Mouse (Mus musculus) cerebellum, adult (tissue): ENCODE results near the gene Arfgap2.
A peak's percentile ranks its signal among the peaks of the same experiment; 100 is the strongest.
"Not testable (repeated sequence)": the region's sequence is repeated elsewhere in the genome, so short reads cannot be mapped to it uniquely, and the experiment has no call there.

Experiments used
- ATAC-seq: cut with Nextera tagmentation; 2 replicates; pipeline ENCODE4 v1.9.2; 2017; ENCODE audit warnings: mild to moderate bottlenecking, moderate library complexity, mixed read lengths; ENCODE audit not compliant: insufficient number of reproducible peaks, low FRiP score, low TSS enrichment

Arfgap2 gene

DNA sequence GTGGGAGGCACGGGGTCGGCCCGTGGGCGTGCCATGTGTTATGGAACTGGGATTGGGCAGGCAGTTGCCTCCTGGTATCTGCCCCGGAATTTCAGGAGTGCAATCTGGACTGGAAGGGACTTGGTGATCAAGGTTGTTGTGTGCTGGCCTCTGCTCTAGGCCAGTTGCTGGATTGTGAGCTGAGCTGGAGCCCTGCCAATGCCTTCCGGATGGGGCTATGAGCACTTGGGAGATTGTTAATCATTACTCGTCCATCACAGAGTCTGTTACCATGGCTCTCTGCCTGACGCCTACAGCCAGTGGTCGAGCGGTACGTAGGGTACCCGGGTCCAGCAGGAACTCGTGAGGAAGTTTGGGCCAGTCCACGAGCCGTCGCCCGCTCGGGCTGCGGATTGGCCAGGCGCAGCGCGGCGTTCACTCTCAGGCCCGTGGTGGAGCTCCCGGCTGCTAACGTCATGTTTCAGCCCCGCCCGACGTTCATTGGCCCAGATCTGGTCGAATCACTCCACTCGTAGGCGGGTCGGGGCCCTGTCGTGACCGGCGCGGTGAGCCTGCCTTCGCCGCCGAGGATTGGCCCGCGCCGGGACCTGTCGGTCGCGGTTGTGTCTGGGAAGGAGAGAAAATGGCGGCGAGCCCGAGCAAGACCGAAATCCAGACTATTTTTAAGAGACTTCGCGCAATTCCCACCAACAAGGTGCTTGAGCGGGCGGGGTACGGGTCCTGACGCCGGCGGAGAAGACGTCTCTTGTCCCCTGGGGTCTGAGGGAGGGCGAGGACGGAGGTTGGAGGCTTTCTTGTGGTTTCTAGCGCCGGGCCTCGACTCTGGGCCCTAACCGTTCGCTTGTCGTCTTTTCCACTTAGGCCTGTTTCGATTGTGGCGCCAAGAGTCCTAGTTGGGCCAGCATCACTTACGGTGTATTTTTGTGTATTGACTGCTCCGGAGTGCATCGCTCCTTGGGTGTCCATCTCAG is at the start of gene Arfgap2:
Arfgap2 (plus strand) TSS at position 264 of the 971 bp plus-strand sequence.
- peak; percentile 93 for ATAC-seq

DNA sequence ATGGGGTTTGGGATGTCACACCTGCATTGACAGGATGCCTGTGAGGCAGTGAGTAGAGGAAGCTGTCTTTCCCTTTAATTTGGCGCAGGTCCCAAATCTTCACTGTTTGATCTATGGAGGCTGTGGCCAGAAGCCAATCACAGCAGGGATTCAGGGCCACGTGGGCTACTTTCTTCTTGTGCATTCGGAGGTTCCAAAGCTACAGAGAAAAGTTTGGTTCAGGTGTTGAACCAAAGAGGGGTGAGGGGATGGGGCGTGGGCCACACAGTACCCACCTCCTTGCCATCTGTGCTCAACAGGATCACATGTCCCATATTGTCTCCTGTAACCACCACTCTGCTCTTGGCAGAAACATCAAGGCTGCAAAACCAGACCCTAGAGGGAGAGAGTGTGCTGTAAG is 47.7 kb upstream of the Arfgap2 start:
- ATAC-seq = no peak

DNA sequence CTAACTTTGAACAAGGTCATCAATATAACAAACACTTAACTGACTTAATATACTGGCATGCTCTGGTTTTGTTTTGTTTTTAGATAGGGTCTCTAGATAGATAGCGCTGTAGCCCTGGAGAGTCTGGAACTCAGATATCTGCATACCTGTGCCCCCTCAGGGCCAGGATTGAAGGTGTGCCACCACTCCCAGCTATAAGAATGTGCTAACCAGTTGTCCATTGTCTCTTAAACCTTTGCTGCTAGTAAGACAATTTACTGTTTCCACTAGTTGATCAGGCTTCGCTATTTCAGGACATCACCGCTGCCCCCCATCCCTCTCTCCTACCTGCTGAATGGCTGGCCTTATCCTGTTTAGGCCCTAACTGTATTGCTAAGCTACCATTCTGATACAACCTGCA is 44.3 kb upstream of the Arfgap2 start:
- no peak for ATAC-seq

DNA sequence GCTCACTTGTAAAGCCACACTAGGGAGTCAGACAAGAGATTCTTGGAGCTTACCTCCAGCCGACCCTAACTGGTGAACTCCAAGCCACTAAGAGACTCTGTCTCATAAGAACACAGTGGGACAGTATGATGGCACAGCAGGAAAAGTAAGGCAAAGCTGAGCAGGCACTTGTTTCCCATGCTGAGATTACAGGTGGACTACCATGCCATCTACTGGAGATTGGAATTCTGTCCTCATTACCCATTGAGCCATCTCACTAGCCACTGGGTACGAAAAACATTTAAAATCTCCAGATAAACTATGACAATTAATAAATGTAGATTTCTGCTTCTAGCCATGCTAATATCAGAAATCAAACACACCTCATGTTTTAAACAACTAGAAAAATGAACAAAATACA is 41.2 kb upstream of the Arfgap2 start:
- ATAC-seq = no peak

DNA sequence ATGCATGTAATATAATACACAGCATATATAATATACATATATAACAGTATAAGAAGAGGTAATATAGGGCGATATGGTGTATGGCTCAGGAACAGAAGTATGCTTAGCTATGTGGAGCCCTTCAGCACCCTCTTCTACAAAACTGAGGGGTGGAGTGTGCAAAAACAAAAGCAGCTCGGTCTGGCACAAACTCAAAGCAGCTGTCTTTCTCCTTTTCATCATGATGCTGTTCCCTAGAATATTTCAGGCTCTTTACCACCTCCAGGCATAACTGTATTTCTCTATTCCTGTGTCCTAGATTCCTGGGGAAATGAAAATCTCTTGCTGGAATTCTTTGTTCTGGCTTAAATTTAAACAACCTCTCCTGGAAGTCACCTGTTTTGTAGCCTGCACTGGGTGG is 35.0 kb upstream of the Arfgap2 start:
- no peak for ATAC-seq

DNA sequence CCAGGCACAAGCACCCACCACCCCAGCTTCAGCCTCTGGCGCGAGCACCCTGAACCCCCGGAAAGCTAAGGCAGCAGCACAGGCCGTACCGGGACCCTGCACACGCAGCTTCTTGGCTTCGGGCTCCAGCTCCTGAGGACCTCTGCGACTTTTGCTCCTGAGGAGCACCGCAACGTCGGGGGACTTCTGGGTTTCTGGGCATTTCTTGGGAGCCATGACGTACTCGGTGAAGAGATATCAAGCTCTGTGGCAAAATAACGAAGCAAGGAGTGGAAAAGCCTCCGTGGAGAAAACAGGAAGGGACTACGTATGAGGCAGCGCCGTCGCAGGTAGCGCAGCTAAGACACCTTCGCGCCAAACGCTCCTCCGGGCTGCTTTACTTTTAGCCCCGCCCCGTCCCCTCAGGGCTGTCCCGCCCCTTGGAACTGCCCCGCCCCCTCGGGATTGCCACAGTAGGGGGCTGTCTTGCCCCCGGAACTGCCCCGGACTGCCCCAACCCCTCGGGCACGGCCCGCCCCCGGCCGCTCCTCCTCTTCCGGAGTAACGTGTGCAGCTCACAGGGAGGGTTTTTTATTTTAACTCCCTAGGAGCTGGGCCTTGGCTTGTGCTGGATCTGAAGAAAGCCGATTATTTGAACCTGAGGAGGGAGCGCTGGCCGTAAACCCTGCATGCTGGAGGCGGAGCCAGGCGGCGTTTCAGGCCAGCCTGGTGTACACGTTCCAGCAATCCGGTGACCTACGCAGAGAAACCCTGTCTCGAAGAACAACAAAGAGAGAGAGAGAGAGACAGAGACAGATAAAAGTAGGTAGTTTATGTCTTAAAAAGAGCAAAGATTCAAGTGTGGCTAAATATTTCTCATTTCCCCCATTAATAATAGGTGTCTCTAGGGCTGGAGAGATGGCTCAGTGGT is 27.9 kb upstream of the Arfgap2 start, which contains the start of gene Ddb2:
Ddb2 (minus strand) TSS at position 382 of the 910 bp plus-strand sequence.
- ATAC-seq = peak; percentile 96

DNA sequence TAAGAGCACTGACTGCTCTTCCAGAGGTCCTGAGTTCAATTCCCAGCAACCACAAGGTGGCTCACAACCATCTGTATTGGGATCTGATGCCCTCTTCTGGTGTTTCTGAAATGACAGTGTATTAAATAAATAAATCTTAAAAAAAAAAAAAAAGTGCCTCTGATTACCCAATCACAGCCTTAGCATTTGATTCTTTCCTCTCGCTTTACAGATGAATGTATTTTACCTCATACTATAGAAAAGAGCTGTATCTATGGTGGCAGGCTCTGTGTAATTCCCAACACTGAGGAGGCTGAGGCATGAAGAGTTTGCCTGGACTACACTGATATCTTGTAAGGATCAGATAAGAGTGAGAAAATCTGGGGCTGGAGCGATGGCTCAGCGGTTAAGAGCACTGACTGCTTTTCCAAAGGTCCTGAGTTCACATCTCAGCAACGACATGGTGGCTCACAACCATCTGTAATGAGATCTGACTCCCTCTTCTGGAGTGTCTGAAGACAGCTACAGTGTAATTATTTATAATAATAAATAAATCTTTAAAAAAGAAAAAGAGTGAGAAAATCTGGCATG is 27.2 kb upstream of the Arfgap2 start:
- not testable (repeated sequence) for ATAC-seq

DNA sequence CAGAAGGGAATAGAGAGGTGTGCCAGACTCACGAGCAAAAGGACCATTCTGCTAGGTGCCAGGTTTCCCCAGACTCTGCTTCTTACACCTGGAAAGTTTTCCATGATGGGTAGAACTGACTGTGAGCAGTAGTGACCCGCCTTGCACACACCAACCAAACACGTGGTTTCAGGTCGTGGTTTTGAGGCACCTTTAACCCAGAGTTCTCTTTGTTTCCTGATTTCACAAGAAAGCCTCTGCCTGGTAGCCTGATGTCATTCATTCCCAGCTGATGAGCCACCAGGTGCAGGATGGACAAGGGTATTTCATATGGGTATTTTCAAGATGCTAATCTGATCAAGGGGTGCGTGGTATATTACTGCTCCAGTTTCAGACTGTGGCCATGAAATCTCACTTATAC is 22.2 kb upstream of the Arfgap2 start:
- no peak for ATAC-seq

DNA sequence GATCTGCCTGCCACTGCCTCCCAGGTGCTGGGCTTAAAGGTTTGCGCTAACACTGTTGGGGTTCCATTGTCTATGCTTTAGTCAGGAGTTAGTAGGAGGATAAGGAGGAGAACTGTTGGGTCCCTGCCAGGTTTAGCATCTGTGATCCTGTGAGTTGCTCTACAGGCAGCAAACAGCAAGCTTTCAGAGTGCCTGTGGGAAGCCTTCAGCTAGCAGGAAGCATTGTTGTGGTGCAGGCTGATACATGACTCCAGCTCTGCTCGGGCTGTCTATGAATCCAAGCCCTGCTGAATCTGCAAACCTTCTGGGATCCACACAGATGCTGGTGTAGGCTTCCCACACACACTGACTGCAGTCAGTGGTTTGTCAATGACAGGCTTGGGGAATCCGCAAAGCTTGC is 21.4 kb upstream of the Arfgap2 start:
- ATAC-seq = no peak

DNA sequence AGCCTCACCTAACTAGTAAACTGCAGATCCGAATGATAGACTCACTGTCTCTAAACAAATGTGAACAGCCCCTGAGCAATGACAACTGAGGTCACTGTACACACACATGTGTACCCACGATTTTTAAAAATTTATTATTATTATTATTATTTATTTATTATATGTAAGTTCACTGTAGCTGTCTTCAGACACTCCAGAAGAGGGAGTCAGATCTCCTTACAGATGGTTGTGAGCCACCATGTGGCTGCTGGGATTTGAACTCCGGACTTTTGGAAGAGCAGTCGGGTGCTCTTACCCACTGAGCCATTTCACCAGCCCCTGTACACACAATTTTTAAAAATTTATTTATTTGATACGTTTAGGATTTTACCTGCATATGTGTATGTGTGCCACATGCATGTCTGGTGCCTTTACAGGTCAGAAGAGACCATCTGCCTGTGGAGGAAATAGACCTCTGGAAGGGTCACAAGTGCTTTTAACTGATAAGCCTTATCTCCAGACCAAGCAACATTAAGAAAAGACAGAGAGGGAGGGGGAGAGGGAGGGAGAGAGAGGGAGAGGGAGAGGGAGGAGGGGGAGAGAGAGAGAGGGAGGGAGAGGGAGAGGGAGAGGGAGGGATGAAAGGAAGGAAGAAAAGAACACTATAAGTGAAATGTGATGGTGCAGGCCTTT is 20.1 kb upstream of the Arfgap2 start:
- ATAC-seq = no peak

DNA sequence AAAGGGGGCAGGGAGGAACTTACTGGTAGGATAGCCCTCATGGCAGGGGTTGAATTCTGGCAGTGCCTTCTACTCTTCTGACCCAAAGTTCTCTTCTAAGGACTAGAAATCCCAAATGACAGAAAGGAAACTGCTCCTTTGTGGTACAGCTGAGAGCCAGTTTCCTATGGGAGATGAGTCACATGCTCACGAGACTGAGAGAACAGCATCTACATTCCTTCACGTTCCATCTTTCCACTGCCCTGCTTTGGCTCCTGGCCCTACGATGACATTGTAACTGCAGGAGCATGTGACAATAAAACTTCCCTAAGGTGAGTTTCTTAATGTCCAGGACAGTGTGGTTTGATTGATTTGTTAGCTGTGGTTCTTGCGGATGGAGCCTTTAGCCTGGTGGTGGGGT is 16.4 kb upstream of the Arfgap2 start:
- no peak for ATAC-seq

DNA sequence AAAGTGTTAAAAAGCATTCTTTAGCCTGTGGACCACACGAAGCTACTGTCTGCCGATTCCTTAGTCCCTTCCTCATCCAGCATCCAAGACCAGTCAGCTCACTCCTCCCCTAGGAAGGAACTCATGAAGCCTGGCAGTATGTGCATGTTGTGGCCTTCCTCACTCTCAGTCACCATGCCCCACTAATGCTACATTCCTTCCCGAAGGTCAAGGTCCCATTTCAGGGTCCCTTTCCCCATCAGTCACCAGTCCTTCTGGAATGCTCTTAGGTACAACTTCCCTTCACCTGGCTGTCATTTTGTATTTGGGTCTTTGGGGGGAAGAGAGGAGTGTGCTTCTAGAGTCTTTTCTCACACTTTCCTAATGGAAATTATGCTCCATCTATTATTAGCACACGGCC is 12.8 kb upstream of the Arfgap2 start:
- no peak for ATAC-seq

DNA sequence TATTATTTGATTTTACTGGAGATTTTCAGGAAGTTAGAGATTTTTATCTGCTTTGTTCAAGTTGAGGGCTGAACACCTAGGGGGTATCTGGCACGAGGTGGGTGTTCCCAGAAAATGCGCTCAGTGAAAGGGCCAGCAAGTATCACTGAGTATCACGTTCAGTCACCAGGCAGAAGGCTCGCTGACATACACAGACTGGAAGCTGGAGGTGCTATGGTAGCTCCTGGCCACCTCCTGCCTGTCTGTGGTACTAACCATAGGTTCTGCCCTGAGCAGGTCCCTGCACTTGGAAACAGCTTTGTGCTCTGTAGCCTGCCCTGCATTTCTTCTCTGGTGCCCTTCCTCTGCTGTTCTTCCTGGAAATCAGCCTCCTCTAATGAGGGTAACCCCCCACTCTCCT is 12.3 kb upstream of the Arfgap2 start:
- no peak for ATAC-seq

DNA sequence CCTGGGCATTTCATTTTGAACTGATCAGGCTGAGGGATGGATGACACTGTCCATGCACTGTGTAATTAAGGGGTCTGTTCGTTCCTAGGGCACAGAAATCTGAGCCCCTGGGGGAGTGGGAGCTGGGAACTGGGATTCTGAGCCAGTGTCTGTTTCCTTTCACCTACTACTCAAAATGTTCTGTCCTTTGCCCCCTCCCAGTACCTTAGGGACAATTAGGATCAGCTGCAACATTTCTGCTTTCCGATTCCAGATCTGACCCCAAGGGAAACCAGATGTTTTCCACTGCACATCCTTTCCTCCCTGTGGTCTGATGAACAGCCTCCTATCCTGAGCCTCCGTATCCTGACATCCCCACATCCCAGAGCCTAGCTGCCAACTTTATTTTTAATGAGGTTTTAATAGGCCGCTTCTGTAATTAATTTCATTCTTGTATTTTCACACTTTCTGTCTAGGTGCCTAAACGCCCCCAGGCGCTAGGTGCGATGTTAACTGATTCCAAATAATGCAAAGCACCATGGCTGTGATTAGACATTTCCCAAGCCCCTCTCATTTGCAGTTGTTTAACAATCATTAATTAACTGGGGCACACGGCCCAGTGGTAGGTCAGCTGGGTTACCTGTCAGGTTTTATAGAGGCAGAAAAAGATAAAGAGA is 9.9 kb upstream of the Arfgap2 start:
- no peak for ATAC-seq

DNA sequence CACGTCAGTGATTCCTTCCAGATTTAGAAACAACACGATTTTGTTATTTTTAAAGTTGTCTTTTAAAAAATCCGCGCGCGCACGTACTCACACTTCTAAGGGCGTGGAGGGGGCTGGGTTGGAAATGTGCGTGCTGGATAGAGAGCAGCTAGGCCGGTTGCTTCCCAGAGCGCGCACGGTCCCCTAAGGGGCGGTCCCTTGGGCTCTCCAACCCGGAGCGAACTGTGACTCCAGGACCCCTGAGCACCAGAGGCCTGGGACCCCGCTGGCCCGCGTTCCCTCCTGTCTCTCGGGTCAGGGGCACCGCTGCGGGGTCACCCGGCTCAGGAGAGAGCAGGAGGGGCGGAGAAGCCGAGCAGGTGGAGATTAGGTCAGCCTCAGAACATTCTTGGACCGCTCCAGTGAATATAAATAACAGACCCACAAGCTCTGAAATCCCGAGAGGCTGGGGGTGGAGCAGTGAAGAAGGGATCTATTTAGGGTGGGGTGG is 9.1 kb upstream of the Arfgap2 start, which contains the start of gene Pacsin3:
Pacsin3 (plus strand) TSS at position 294 of the 490 bp plus-strand sequence.
- ATAC-seq = 0 out of 2 replicates have a peak, but pooled peaks have one; percentile 28

DNA sequence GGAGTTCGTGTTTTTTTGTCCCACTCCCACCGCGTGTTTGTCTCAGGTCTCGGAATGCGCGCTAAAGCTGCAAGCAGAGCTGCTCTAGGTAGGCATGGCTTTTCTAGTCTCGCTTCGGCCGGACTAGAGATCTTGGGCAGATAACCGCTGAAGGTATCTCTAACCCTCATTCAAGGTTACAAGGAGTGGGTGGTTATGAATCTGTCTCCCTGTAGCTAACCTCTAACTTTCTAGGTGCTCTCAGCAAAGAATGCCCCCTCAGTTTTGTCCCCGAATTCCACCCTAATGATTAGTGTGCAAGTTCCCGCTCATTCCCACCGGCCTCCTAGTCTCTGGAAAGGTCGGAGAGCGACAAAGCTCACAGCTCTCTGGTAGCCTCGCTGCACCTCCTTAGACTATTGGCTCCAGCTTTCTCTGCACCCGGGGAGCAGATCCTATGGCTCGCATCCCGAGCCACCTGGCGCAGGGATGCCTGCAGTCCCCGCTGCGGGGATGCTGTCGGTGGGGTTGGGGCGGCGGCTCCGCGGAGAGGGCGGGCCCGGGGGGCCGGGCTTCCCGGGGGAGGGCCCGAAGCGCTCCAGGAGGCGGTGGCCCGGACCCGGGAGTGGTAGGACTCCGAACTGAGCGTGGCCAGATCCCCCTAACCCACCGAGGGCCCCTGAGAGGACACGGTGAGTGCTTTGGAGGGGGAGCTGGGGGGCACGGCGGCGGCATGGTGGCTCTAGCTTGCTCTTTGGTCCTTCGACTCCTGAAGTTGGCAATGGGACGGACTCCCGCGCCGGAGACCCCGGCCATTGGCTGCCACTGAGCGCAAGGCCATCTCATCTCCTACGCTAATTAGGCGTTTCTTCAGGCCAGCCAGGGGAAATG is 8.3 kb upstream of the Arfgap2 start:
- peak; percentile 13; the same call in 1 of the 2 replicates for ATAC-seq

DNA sequence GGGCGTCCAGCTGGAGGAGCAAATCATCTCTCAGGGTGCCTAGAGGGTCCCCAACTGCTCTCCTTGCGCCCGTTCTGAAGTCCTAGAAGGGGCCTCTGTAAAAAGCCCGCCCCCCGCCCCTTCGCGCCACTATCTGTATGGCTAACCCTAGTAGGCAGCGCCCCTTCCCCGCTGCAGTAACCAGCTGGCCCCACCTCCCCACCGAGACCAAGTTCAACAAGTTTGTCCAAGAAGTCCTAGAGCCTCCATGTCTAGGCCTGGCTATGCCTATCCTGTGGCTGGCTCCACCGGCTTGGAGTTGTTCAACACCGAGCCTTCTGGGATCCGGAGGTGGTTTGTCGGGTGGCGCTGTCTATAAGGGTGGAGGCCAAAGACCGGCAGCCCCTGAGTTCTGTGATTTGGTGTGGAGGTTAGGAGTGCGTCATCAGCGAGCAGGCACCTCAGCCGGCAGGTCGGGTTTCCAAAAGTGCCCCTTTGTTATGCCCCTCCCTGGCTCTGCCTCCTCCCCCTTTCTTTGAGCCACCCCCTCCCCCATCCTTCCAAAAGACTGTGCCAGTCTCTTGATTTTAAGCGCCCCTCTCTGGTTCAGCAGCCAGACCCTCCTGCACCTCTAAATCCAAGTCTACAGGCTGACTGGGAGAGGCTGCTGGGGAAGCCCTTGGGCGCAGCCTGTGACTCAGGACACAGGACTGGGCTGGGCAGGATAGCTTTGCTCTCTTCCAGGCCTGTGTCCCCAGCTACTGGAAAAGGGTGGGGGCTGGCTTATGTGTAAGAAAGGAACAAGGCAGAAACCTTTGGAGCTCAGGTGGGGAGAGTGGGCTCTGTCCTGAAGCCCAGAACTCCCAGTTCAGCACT is 7.4 kb upstream of the Arfgap2 start:
- peak; percentile 18; the same call in 1 of the 2 replicates for ATAC-seq
